Mouse (Mus musculus): Measurements from ENCODE around the gene Slc25a53. TPM values are rescaled to one million over a fixed set of nuclear protein-coding genes. Genes with fewer than 3 reads are reported as not detected.

Gene Slc25a53
- 6.1 and 6.3 TPM in 2 replicates for polyA plus RNA-seq (2016; fragmentation: Nextera tagmentation; extraction: Ambion mirVana)

DNA sequence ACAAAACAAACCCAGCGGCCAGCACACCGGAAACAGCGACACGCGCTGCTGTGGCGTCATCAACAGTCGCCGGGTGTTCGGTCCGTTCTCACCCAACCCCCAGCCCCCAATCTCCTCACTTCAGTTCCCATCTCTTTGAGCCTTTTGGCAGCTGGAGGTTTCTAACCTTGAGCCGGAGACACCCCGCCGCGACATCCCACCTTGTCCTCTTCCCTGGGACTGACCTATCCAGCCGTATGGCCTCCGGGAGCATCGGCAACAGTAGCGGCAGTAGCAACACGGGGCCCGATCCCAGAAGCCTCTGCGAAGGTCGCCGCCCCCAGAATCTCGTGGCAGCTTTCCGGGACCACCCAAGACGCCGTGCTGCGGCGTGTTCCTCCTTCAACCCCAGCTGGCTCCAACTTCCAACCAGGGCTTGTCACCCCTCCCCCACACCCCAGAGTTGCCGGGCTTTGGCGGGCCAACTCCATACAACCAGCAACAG lies at the start of gene Slc25a53:
TSS of gene Slc25a53 (minus strand) at position 303 of the 484 bp plus-strand sequence.
- H3K27me3 ChIP-seq (ENCODE audit: insufficient read depth, poor library complexity, severe bottlenecking), result no peaks in the 10 kb centered on the region
- 24% methylated on average over 30 of the region's 31 CpGs for WGBS
- H3K9me3 ChIP-seq, result no peaks in the 10 kb centered on the region
- H3K27ac ChIP-seq, result peak within 1 kb of the TSS; percentile 94
- H3K36me3 ChIP-seq, result no peaks in the 10 kb centered on the region
- H3K4me1 ChIP-seq, result no peaks in the 10 kb centered on the region
- peak; percentile 91 for DNase-seq (ENCODE audit: low spot score)
- H3K4me3 ChIP-seq, result peak within 1 kb of the TSS; percentile 65

DNA sequence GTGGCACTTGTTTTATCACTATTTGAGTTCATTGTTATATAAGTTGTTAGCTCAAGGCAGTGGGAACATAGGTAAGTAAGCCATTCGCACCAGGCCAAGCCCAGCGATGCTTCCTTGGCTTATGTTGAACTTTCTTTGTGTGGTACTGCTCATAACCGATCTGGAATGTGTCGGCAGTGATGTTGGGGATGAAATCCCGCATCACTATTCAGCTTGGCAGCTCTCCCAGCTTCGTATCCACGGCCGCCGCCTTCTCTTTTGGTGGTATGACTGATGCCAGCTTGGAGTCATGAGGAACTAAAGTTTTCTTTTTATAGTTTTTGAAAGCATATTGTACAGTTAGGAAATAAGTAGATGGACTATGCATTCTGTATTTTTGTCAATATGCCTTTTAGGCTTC lies 25.1 kb upstream of the Slc25a53 start:
- no peaks in the 10 kb centered on the region for H3K4me1 ChIP-seq
- H3K36me3 ChIP-seq, result no peaks in the 10 kb centered on the region
- DNase-seq (ENCODE audit: low spot score), result no peak
- H3K9me3 ChIP-seq, result no peaks in the 10 kb centered on the region
- H3K27me3 ChIP-seq (ENCODE audit: insufficient read depth, poor library complexity, severe bottlenecking), result no peaks in the 10 kb centered on the region
- no peak overlapping the region for H3K27ac ChIP-seq
- WGBS, result 83% methylated on average over 9 of the region's 9 CpGs
- no peak overlapping the region for H3K4me3 ChIP-seq

GRCm38 (mm10) chrX:137049425-137050225 lies 11.5 kb upstream of the Slc25a53 start, which contains the start of gene Fam199x:
Fam199x (plus strand) TSS chrX:137049594.
- no peaks in the 10 kb centered on the region for H3K4me1 ChIP-seq
- H3K9me3 ChIP-seq, result no peaks in the 10 kb centered on the region
- peaks cover 10% of the 10 kb centered on the region; the same call in 1 of the 2 replicates for H3K27me3 ChIP-seq (ENCODE audit: insufficient read depth, poor library complexity, severe bottlenecking)
- H3K27ac ChIP-seq, result peak within 1 kb of the TSS; percentile 90
- 16% methylated on average over 47 of the region's 62 CpGs for WGBS
- peak; percentile 77 for DNase-seq (ENCODE audit: low spot score)
- H3K36me3 ChIP-seq, result no peaks in the 10 kb centered on the region
- H3K4me3 ChIP-seq, result peak within 1 kb of the TSS; percentile 74

DNA sequence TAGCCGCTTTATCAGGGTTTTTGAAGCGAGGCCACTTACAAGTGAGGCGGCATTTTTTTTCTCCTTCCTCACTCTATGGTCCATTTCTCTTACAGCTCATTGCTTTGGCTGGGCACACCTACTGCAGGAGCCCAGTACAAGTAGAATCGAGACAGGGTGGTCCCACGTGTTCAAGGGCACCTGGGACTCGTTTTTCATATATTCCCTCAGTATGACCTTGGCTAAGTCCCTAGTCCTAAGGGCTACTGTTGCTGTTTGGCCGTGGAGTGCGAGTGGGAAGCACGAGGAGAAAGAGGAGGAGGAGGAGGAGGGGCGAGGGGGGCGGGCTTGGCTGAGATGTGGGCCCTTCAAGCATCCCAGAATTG lies 10.9 kb upstream of the Slc25a53 start:
- Histone ChIP-seq H3K4me1 (no peaks in the 10 kb centered on the region), H3K27ac (peak overlapping the region; percentile 90), H3K4me3 (peak overlapping the region; percentile 74), H3K36me3 (no peaks in the 10 kb centered on the region), H3K9me3 (no peaks in the 10 kb centered on the region), H3K27me3 (ENCODE audit: insufficient read depth, poor library complexity, severe bottlenecking) (peaks cover 10% of the 10 kb centered on the region; the same call in 1 of the 2 replicates)
- 14% methylated on average over 10 of the region's 11 CpGs for WGBS
- DNase-seq (ENCODE audit: low spot score), result no peak

DNA sequence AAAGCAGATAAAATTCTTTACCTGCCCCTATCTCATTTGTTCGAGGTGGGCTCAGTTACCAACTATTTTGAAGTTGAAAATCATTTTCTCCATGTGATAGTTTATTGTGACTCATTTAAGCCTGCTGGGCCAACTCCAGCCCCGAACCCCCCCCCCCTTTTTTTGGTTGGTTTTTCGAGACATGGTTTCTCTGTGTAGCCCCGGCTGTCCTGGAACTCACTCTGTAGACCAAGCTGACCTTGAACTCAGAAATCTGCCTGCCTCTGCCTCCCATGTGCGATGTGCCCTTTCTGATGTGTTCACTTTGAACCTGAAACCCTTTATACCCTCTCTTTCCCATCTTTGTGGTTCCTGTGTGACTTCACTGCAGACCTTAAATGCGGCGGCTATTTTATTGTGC lies 400 bp upstream of the Slc25a53 start:
- DNase-seq (ENCODE audit: low spot score), result no peak
- H3K36me3 ChIP-seq, result no peaks in the 10 kb centered on the region
- peak overlapping the region; percentile 94 for H3K27ac ChIP-seq
- H3K4me1 ChIP-seq, result no peaks in the 10 kb centered on the region
- 40% methylated on average over 7 of the region's 7 CpGs for WGBS
- no peaks in the 10 kb centered on the region for H3K27me3 ChIP-seq (ENCODE audit: insufficient read depth, poor library complexity, severe bottlenecking)
- H3K4me3 ChIP-seq, result peak overlapping the region; percentile 65
- H3K9me3 ChIP-seq, result no peaks in the 10 kb centered on the region

- Histone ChIP-seq H3K9me3 (no peaks in the 10 kb centered on the region), H3K27me3 (ENCODE audit: insufficient read depth, poor library complexity, severe bottlenecking) (no peaks in the 10 kb centered on the region), H3K4me3 (peak overlapping the region; percentile 65), H3K27ac (peak overlapping the region; percentile 94), H3K4me1 (no peaks in the 10 kb centered on the region), H3K36me3 (no peaks in the 10 kb centered on the region)
- no peak for DNase-seq (ENCODE audit: low spot score)
- 19% methylated on average over 12 of the region's 12 CpGs for WGBS
Measured at GRCm38 (mm10) chrX:137037470-137037999, 567 bp downstream of the Slc25a53 start.

GRCm38 (mm10) chrX:137034322-137034721 lies 3.8 kb downstream of the Slc25a53 start:
- H3K4me1 ChIP-seq, result no peaks in the 10 kb centered on the region
- H3K36me3 ChIP-seq, result no peaks in the 10 kb centered on the region
- 65% methylated on average over 4 of the region's 4 CpGs for WGBS
- no peaks in the 10 kb centered on the region for H3K27me3 ChIP-seq (ENCODE audit: insufficient read depth, poor library complexity, severe bottlenecking)
- H3K27ac ChIP-seq, result no peak overlapping the region
- H3K4me3 ChIP-seq, result no peak overlapping the region
- no peaks in the 10 kb centered on the region for H3K9me3 ChIP-seq
- no peak for DNase-seq (ENCODE audit: low spot score)

DNA sequence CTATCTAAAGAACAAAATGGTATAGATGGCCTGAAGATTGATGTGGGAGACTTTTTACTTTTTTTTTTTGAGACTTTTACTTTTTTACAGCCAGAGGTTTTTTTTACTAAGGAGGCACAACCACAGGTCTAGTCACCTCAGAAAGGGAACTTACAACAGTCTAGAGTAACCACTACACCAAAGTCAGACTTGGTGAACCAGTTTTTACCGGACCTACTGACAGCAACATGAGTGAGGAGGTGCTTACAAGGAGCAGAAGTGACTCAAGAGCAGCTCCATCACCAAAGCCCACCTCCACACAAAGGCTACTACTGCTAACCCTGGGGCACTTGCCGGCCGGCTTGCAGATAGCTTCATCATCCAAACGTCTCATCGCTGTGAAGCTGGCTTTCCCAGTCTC lies 6.4 kb downstream of the Slc25a53 start:
- no peak for DNase-seq (ENCODE audit: low spot score)
- Histone ChIP-seq H3K27ac (no peak overlapping the region), H3K9me3 (no peaks in the 10 kb centered on the region), H3K4me3 (no peak overlapping the region), H3K36me3 (no peaks in the 10 kb centered on the region), H3K4me1 (no peaks in the 10 kb centered on the region), H3K27me3 (ENCODE audit: insufficient read depth, poor library complexity, severe bottlenecking) (no peaks in the 10 kb centered on the region)
- WGBS, result 88% methylated on average over 5 of the region's 5 CpGs

GRCm38 (mm10) chrX:137030916-137031315 lies 7.2 kb downstream of the Slc25a53 start:
- Histone ChIP-seq H3K4me1 (no peaks in the 10 kb centered on the region), H3K27me3 (ENCODE audit: insufficient read depth, poor library complexity, severe bottlenecking) (no peaks in the 10 kb centered on the region), H3K27ac (no peak overlapping the region), H3K9me3 (no peaks in the 10 kb centered on the region), H3K36me3 (no peaks in the 10 kb centered on the region), H3K4me3 (no peak overlapping the region)
- 93% methylated on average over 8 of the region's 8 CpGs for WGBS
- no peak for DNase-seq (ENCODE audit: low spot score)

DNA sequence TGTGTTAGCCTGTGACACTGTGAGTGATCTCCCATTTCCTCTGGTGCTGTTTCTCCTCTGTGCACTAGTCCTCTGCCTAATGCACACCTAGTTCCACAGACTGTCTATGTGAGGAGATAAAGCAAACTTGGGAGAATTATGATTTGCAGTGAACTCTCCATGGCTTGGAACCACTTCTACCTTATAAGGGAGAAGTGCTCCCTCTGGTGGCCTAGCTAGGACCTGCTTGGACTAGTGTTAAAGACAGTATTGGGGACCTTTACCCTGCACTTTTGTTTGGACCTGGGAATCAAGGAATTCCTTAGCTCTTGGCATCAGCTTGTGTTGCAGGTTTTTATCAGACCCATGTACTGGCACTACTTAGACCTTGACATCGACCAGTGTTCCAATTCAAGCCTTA lies 18.8 kb downstream of the Slc25a53 start:
- H3K4me1 ChIP-seq, result no peaks in the 10 kb centered on the region
- no peaks in the 10 kb centered on the region for H3K9me3 ChIP-seq
- WGBS, result 8% methylated on average over 1 of the region's 1 CpGs
- H3K27me3 ChIP-seq (ENCODE audit: insufficient read depth, poor library complexity, severe bottlenecking), result no peaks in the 10 kb centered on the region
- no peaks in the 10 kb centered on the region for H3K36me3 ChIP-seq
- DNase-seq (ENCODE audit: low spot score), result no peak
- no peak overlapping the region for H3K27ac ChIP-seq
- H3K4me3 ChIP-seq, result no peak overlapping the region

- Histone ChIP-seq H3K4me3 (no peak overlapping the region), H3K27me3 (ENCODE audit: insufficient read depth, poor library complexity, severe bottlenecking) (no peaks in the 10 kb centered on the region), H3K9me3 (no peaks in the 10 kb centered on the region), H3K36me3 (no peaks in the 10 kb centered on the region), H3K27ac (no peak overlapping the region), H3K4me1 (no peaks in the 10 kb centered on the region)
- 75% methylated on average over 1 of the region's 1 CpGs for WGBS
- no peak for DNase-seq (ENCODE audit: low spot score)
Measured at GRCm38 (mm10) chrX:137017668-137018067, 20.4 kb downstream of the Slc25a53 start.

GRCm38 (mm10) chrX:137015099-137015709 lies 22.9 kb downstream of the Slc25a53 start:
- DNase-seq (ENCODE audit: low spot score), result no peak
- WGBS, result 50% methylated on average over 6 of the region's 6 CpGs
- no peaks in the 10 kb centered on the region for H3K9me3 ChIP-seq
- H3K27me3 ChIP-seq (ENCODE audit: insufficient read depth, poor library complexity, severe bottlenecking), result no peaks in the 10 kb centered on the region
- H3K4me3 ChIP-seq, result no peak overlapping the region
- H3K4me1 ChIP-seq, result no peaks in the 10 kb centered on the region
- H3K27ac ChIP-seq, result no peak overlapping the region
- H3K36me3 ChIP-seq, result peaks cover 2% of the 10 kb centered on the region; the same call in 1 of the 2 replicates

DNA sequence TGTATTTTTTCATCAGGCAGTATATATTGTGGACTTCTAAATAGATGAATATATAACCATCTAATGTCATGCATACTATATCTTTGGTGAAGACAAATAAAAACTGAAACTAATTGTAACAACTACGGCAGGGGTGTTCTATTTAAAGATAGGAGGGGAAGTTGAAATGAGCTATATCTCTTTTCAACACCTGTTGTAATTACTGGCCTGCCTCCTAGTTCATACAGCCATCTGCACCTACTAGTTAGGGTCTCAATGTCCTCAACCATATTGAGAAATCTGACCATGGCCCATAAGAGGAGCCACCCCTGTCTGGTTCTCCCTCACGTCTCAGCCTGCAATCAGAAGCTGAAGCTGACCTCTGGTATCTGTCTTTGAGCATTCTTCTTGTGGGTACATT lies 41.8 kb downstream of the Slc25a53 start:
- no peaks in the 10 kb centered on the region for H3K9me3 ChIP-seq
- no peak for DNase-seq (ENCODE audit: low spot score)
- no peaks in the 10 kb centered on the region for H3K36me3 ChIP-seq
- H3K4me3 ChIP-seq, result no peak overlapping the region
- WGBS, result 74% methylated on average over 2 of the region's 2 CpGs
- no peak overlapping the region for H3K27ac ChIP-seq
- H3K27me3 ChIP-seq (ENCODE audit: insufficient read depth, poor library complexity, severe bottlenecking), result peaks cover 40% of the 10 kb centered on the region
- H3K4me1 ChIP-seq, result no peaks in the 10 kb centered on the region
